Mouse (Mus musculus): ENCODE measurements at regions not wholly inside any gene's neighbourhood (a gene's known extent, or its start where the extent isn't known, plus 50 kb on each side); places are given as distances from the start of the nearest gene placed in this dataset.
A peak's percentile ranks its signal among the peaks of the same experiment; 100 is the strongest.
"Not testable (repeated sequence)": the region's sequence is repeated elsewhere in the genome, so short reads cannot be mapped to it uniquely, and the experiment has no call there.

GRCm38 (mm10) chr17:10150403-10150689, 169.3 kb downstream of the Qk start:
- DNase-seq (ENCODE audit: low spot score in 2 of 2): not testable (repeated sequence)

- DNase-seq (ENCODE audit: low spot score in 2 of 2): no peak
These were observed 169.8 kb downstream of the Qk start for GRCm38 (mm10) chr17:10149682-10150402.

DNA sequence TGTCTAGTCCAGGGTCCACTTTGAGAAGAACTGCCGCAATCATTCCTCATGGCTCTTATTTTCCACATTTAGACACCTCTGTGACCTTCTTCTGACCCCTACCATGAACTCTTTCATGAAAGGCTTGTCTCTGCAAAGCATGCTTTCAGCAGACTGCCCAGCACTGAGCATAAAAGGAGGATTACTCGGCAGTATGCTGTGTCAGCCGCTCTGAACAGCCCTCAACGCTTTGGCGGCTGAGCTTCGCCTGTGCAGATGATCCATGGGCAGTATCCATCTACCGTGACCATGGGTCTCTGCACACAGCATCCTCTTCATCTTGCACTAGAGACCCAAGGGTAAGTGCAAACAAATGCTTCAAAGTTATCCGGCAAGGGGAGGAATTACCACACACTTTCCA, 172.5 kb downstream of the Qk start:
- no peak for DNase-seq (ENCODE audit: low spot score in 2 of 2)

- DNase-seq (ENCODE audit: low spot score in 2 of 2): no peak
These were observed 173.1 kb downstream of the Qk start for GRCm38 (mm10) chr17:10146576-10146975.

DNA sequence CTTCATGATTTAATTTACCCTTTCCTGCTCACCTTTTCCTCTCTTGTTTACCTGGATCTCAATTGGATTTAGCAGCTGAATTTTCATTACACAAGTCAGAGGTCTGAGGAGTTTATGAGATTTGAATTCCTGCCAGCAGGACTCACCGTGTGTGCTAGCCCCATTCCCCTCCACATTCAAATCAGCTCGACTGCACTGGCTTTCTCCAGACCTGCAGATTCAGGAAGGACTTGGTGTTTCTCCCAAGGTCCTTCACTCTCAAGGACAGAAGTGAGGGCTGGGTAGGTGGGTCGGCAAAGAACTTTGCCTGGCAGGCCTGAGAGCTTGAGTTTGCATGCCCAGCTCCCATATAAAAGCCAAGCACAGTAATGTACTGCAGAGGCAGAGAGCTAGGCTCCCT, 180.8 kb downstream of the Qk start:
- no peak for DNase-seq (ENCODE audit: low spot score in 2 of 2)

- no peak for DNase-seq (ENCODE audit: low spot score in 2 of 2)
These were observed 181.3 kb downstream of the Qk start for GRCm38 (mm10) chr17:10138374-10138773.

DNA sequence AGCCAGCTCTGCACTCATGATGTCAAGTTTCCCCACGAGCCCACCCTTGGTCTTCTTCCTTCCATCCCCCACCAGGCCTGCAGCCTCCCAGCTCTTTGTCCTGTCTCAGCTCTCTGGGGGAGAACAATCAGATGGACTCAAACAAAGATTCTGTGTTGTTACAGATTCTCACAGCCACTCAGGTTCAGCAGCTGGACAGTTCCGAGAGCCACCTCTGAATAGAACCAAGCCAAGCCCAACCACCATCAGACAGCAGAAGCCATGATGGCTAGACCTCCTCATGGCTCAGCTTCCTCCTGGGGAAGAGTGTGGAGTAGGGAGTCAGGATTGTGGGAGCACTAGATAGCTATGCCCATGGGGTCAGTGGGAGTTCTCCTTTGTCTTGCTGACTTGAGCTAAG, 184.5 kb downstream of the Qk start:
- DNase-seq (ENCODE audit: low spot score in 2 of 2): peak in 1 of 2 experiments; percentile 24

GRCm38 (mm10) chr17:10128591-10128990, 191.1 kb downstream of the Qk start:
- no peak for DNase-seq (ENCODE audit: low spot score in 2 of 2)

DNA sequence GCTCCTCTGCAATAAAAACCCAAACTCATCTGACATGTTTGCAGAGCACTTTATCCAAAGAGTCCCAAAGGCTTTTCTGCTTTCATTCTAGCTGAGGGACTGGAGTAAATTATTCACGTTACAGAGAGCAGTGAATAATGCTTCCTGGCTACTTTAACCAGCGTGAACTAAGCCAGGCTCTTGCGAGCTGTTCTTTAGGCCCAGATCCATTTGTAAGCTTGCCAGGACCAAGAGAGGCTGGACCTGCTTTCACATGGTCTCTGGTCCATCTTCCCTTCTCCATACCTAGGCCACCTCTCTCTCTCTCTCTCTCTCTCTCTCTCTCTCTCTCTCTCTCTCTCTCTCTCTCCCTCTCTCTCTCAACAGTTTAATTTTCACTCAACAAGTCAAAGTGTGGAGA, 197.2 kb downstream of the Qk start:
- DNase-seq (ENCODE audit: low spot score in 2 of 2): no peak

DNA sequence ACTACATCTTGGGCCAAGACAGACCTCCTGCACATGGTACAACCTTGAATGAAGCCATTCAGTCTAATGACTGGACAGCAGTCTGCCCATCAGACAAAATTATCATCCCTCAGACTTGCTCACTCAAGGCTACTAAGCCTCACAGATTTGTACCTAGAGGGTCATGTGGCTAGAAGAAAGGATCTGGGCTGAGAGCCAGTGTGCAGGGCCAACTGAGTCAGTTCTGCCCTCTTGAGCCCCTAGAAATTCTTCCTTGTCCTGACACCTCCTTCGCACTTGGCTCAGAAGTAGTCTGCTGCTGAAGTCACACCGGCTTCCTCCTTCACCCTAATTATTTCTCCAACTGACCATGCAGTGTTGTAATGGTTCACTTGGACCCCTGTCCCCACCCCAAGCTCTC, 207.5 kb downstream of the Qk start:
- no peak for DNase-seq (ENCODE audit: low spot score in 2 of 2)

DNA sequence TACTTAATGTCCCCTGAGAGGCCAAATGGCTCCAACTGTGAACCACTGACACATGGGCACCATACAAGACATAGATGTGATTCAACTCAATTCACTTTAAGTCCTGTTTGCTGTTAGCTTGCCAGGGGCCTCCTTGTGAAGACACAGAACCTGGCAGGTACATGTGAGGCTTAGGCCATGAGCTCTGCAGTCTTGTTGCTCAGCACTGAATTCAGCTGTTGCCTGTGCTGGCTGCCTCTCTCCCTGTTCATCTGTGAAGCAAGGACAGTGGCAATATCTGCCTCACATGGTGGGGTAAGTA, 209.3 kb downstream of the Qk start:
- no peak for DNase-seq (ENCODE audit: low spot score in 2 of 2)

DNA sequence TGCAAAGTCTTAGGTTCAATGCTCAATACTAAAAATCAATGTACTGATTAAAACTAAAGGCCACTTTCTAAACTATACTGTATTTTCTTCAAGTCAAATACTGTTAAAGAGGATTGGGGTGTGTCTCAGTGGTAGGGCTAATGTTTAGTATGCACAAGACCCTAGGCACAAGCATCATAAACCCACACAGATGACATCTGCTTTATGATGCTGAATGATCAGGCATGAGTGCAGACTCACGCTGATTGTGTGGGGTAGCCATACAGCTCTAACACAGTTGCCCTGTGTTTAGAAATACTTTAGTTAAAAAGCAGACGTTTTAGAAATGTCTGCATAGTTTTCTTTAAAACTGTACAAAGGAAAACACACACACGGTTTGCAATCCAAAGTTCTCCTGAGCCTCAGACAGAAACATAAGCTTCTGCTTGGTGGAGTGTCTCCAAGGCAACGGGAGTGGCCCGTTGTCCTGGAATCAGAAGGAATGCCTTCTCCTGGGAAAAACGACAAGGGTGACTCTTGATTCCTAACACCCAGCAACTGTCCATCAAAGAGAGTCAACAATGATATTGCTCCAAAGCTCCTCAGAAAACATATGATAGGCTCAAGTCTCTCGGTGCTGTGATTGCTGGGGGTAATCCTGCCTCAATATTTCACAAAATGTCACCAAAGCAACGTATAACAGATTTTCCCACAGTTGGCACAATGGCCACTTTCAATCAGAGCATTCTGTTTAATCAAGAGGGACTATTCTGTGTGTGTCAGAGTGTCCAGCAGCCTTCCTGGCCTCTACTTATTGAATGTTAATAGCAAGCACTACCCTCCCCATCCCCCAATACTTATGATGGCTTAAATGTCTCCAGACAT, 209.9 kb downstream of the Qk start:
- DNase-seq (ENCODE audit: low spot score in 2 of 2): no peak

- DNase-seq (ENCODE audit: low spot score in 2 of 2): peak in 1 of 2 experiments; percentile 53
These were observed 214.4 kb downstream of the Qk start for GRCm38 (mm10) chr17:10105299-10105698.

GRCm38 (mm10) chr17:10098199-10098598, 221.5 kb downstream of the Qk start:
- no peak for DNase-seq (ENCODE audit: low spot score in 2 of 2)

- DNase-seq (ENCODE audit: low spot score in 2 of 2): no peak
These were observed 222.0 kb downstream of the Qk start for GRCm38 (mm10) chr17:10097691-10098090.

DNA sequence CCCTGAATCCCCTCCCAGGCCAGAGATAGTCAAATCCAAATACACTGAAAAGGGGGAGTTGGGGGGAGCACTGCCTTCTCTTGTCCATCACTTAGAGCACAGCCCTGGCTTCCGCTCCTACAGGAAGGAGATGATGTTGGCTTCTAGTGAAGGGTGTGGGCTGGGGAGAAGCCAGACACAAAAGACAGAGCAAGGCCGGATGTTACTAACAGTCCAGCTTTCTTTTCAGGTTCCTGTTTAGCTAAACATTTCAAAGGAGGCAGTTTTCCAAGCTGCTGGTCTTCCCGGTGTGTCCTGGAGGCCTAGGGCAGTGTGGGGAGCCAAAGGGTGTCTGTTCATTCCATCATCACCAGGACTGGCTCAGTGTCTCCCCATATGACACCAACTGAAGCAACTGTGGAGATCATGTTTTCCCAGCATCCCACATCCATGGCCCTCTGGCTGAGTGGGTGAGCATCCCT, 223.8 kb downstream of the Qk start:
- no peak for DNase-seq (ENCODE audit: low spot score in 2 of 2)

DNA sequence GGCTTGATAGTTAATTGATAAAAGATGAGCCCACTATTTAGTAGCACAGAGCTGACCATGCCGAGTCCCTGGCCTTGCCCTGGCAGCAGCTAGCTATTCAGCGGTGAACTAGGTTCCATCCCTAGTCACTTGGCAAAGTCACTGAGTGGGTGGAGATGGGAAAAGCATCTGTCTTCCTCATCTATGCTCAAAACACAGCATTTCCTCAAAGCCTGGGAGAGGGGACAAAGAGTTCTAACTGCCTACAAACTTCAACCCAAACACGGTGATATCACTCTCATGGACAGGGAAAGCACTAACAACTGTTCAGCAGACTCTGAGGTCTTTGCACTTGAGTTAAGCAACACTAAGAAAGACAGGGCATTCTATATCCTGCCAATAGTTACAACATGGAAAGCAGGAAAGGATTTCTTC, 225.5 kb downstream of the Qk start:
- peak in 1 of 2 experiments; percentile 72 for DNase-seq (ENCODE audit: low spot score in 2 of 2)

- DNase-seq (ENCODE audit: low spot score in 2 of 2): peak in 1 of 2 experiments; percentile 58
These were observed 226.1 kb downstream of the Qk start for GRCm38 (mm10) chr17:10093437-10094107.

GRCm38 (mm10) chr17:10087192-10087886, 232.3 kb downstream of the Qk start:
- no peak for DNase-seq (ENCODE audit: low spot score in 2 of 2)

- no peak for DNase-seq (ENCODE audit: low spot score in 2 of 2)
These were observed 233.1 kb downstream of the Qk start for GRCm38 (mm10) chr17:10086558-10086957.

DNA sequence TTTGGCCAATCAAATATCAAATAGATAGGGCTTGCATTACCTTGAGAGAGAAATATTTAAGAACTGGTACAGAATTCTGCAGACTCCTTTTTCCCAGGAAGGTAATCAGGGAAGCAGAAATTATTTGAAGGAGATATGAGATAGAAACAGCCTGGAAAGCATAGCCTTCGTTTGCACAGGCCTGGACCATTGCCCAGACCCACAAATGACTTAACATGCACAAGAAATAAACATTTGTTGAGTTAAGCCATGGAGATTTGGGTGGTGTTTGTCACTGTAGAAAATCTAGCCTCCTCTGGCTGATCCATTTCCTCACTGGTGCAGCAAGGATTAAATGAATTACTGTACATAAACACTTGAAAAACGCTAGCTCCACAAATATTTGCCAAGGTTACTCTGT, 233.5 kb downstream of the Qk start:
- DNase-seq (ENCODE audit: low spot score in 2 of 2): peak in 1 of 2 experiments; percentile 34

GRCm38 (mm10) chr17:10081721-10082120, 237.9 kb downstream of the Qk start:
- DNase-seq (ENCODE audit: low spot score in 2 of 2): no peak

Data from gastrocnemius, postnatal 4 days (tissue).